Mouse (Mus musculus): ENCODE results near the gene Arvcf. TPM values are rescaled to one million over a fixed set of nuclear protein-coding genes. Genes with fewer than 3 reads are reported as not detected.

Gene Arvcf
- total and polyA plus RNA-seq, 2 experiments from 2014 or later: 48.9 to 168 TPM

DNA sequence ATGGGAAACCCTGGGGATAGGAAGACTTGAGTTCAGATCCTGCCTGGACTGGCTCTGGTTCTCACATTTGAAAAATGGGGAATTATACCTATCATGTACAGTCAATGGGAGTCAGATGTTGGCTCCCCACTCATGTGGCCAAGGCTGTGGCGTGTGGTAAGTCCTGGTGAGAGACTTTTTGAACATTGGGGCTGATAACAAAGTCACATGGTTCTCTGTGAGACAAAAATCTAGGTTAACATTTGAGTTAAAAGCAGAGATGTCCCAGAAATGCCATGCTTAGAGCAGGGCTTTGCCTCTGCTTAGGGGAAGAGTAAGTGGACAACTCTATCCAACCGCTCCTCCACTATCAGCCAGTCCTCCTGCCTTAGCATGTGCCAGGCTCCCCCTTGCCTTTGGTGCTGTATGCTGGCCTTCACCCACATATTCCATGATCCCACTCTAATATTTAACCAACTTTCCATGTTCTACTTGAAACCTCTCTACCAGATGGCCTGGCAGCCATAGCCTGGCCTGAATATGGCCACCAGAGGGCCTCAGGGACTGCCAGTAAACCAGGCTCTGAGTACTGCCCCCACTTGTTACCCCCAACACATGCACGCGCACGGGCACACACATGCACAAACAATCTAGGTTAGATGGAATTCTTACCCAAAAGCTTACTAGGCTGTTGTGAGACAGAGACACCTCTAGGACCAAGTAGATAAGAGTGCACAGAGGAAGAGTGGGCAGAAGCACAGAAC lies 3.5 kb downstream of the Arvcf start:
- Histone ChIP-seq H3K4me1 (ENCODE audit: insufficient read depth, low read length) (peaks cover 14% of the 10 kb centered on the region; the same call in 1 of the 2 replicates), H3K9ac (replicated peaks; ENCODE audit: low read length) (no peak overlapping the region), H3K4me3 (ENCODE audit: low read length) (no peak overlapping the region), H3K27me3 (ENCODE audit: insufficient read depth, low read length) (no peaks in the 10 kb centered on the region), H3K36me3 (ENCODE audit: insufficient read depth, low read length) (no peaks in the 10 kb centered on the region), H3K4me2 (ENCODE audit: low read depth, low read length) (no peak overlapping the region), H3K9me3 (ENCODE audit: low read length) (no peaks in the 10 kb centered on the region), H3K27ac (no peak overlapping the region)
- 51% methylated on average over 5 of the region's 5 CpGs for whole genome bisulfite sequencing
- TF ChIP-seq CTCF (IDR thresholded peaks at IDR 0.05; ENCODE audit: low read depth): peak; percentile 82
- ATAC-seq (no peak), DNase-seq (ENCODE audit: low spot score) (peak; percentile 66)

- no peak overlapping the region for H3K4me3 ChIP-seq (ENCODE audit: low read length)
- 0 out of 2 replicates have a peak, but pooled peaks have one; percentile 14 for TF ChIP-seq CTCF (IDR thresholded peaks at IDR 0.05; ENCODE audit: low read depth)
- H3K9ac ChIP-seq (replicated peaks; ENCODE audit: low read length): 0 out of 2 replicates have a peak overlapping the region, but pooled peaks have one; percentile 13
- H3K27me3 ChIP-seq (ENCODE audit: insufficient read depth, low read length): no peaks in the 10 kb centered on the region
- DNase-seq (ENCODE audit: low spot score): no peak
- no peaks in the 10 kb centered on the region for H3K36me3 ChIP-seq (ENCODE audit: insufficient read depth, low read length)
- 70% methylated on average over 1 of the region's 1 CpGs for WGBS
- no peak for ATAC-seq
- no peaks in the 10 kb centered on the region for H3K9me3 ChIP-seq (ENCODE audit: low read length)
- no peak overlapping the region for H3K4me2 ChIP-seq (ENCODE audit: low read depth, low read length)
- no peak overlapping the region for H3K27ac ChIP-seq
- H3K4me1 ChIP-seq (ENCODE audit: insufficient read depth, low read length): peaks cover 10% of the 10 kb centered on the region; the same call in 1 of the 2 replicates
Observed at GRCm38 (mm10) chr16:18353106-18353505, 5.1 kb downstream of the Arvcf start.

DNA sequence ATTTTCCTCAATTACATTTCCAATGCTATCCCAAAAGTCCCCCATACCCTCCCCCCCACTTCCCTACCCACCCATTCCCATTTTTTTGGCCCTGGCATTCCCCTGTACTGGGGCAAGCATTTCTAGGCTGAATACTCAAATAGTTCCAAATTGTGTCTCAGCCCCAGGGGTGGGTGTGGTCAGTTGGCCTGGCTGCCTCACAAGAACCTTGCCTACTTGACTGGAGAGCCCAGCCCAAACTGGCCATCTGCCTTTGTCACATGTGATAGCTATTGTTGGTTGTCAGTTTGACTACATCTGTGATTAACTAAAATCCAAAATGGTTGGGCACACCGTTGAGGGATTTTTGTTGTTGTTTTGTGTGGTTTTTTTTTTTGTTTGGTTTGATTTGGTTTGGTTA lies 9.0 kb downstream of the Arvcf start:
- no peak overlapping the region for H3K4me3 ChIP-seq (ENCODE audit: low read length)
- H3K27ac ChIP-seq: no peak overlapping the region
- no peaks in the 10 kb centered on the region for H3K9me3 ChIP-seq (ENCODE audit: low read length)
- H3K9ac ChIP-seq (replicated peaks; ENCODE audit: low read length): no peak overlapping the region
- ATAC-seq (no peak), DNase-seq (ENCODE audit: low spot score) (no peak)
- H3K27me3 ChIP-seq (ENCODE audit: insufficient read depth, low read length): no peaks in the 10 kb centered on the region
- TF ChIP-seq CTCF (IDR thresholded peaks at IDR 0.05; ENCODE audit: low read depth): no peak
- H3K36me3 ChIP-seq (ENCODE audit: insufficient read depth, low read length): no peaks in the 10 kb centered on the region
- no peak overlapping the region for H3K4me2 ChIP-seq (ENCODE audit: low read depth, low read length)
- no peaks in the 10 kb centered on the region for H3K4me1 ChIP-seq (ENCODE audit: insufficient read depth, low read length)
- 75% methylated on average over 1 of the region's 1 CpGs for WGBS

DNA sequence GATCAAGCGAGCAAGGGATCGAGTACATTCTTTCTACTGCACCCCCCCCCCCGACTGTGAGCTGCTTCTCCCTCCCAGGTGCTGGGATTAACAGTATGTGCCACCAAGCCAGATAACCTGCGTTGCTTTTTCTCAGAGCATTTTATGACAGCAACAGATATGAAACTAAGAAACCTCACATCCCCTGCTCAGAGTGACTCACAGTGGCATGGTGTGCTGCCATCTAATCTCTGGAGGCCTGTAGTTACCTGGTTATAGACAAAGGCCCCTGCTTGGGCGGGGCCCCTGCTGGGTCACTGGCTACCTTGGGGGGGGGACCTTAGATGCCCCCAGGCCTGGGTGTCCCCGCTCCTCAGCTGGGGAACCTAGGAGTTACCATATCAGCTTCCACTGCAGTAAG lies 10.0 kb downstream of the Arvcf start:
- Histone ChIP-seq H3K9me3 (ENCODE audit: low read length) (no peaks in the 10 kb centered on the region), H3K4me1 (ENCODE audit: insufficient read depth, low read length) (no peaks in the 10 kb centered on the region), H3K27me3 (ENCODE audit: insufficient read depth, low read length) (no peaks in the 10 kb centered on the region), H3K4me3 (ENCODE audit: low read length) (no peak overlapping the region), H3K4me2 (ENCODE audit: low read depth, low read length) (no peak overlapping the region), H3K27ac (no peak overlapping the region), H3K9ac (replicated peaks; ENCODE audit: low read length) (no peak overlapping the region), H3K36me3 (ENCODE audit: insufficient read depth, low read length) (0 out of 2 replicates have a peak, but pooled peaks cover 2% of the 10 kb centered on the region)
- ATAC-seq (no peak), DNase-seq (ENCODE audit: low spot score) (no peak)
- no peak for TF ChIP-seq CTCF (IDR thresholded peaks at IDR 0.05; ENCODE audit: low read depth)
- WGBS: 85% methylated on average over 6 of the region's 6 CpGs

- H3K27me3 ChIP-seq (ENCODE audit: insufficient read depth, low read length): no peaks in the 10 kb centered on the region
- 0 out of 2 replicates have a peak, but pooled peaks cover 5% of the 10 kb centered on the region for H3K36me3 ChIP-seq (ENCODE audit: insufficient read depth, low read length)
- no peak for TF ChIP-seq CTCF (IDR thresholded peaks at IDR 0.05; ENCODE audit: low read depth)
- 69% methylated on average over 6 of the region's 6 CpGs for WGBS
- no peak overlapping the region for H3K9ac ChIP-seq (replicated peaks; ENCODE audit: low read length)
- DNase-seq (ENCODE audit: low spot score) (no peak), ATAC-seq (peak; percentile 18; the same call in 1 of the 2 replicates)
- no peak overlapping the region for H3K4me3 ChIP-seq (ENCODE audit: low read length)
- no peak overlapping the region for H3K27ac ChIP-seq
- H3K4me2 ChIP-seq (ENCODE audit: low read depth, low read length): no peak overlapping the region
- no peaks in the 10 kb centered on the region for H3K4me1 ChIP-seq (ENCODE audit: insufficient read depth, low read length)
- no peaks in the 10 kb centered on the region for H3K9me3 ChIP-seq (ENCODE audit: low read length)
Observed at GRCm38 (mm10) chr16:18360151-18360805, 12.3 kb downstream of the Arvcf start.

DNA sequence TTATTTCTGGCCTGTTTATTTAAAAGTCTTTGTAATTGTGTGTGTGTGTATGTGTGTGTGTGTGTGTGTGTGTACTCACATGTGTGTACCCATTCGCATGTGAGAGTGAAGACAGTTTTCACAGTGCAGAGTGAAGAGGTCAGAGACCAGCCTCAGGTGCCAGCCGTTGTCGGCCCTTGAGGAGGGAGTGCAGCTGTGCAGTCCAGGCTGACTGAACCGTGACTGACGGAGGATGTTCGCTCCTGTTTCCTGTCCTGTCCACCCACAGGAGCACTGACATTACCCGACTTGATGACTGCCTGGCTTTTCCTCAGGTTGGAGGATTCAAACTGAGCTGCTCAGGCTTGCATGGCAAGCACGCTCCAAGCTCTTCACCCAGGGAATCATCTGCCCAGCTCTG lies 15.0 kb downstream of the Arvcf start:
- H3K27ac ChIP-seq: no peak overlapping the region
- DNase-seq (ENCODE audit: low spot score) (no peak), ATAC-seq (no peak)
- no peak overlapping the region for H3K4me2 ChIP-seq (ENCODE audit: low read depth, low read length)
- 0 out of 2 replicates have a peak, but pooled peaks cover 5% of the 10 kb centered on the region for H3K36me3 ChIP-seq (ENCODE audit: insufficient read depth, low read length)
- TF ChIP-seq CTCF (IDR thresholded peaks at IDR 0.05; ENCODE audit: low read depth): no peak
- no peaks in the 10 kb centered on the region for H3K9me3 ChIP-seq (ENCODE audit: low read length)
- 81% methylated on average over 8 of the region's 8 CpGs for WGBS
- H3K4me3 ChIP-seq (ENCODE audit: low read length): no peak overlapping the region
- no peaks in the 10 kb centered on the region for H3K4me1 ChIP-seq (ENCODE audit: insufficient read depth, low read length)
- no peak overlapping the region for H3K9ac ChIP-seq (replicated peaks; ENCODE audit: low read length)
- no peaks in the 10 kb centered on the region for H3K27me3 ChIP-seq (ENCODE audit: insufficient read depth, low read length)

All from hindbrain, postnatal 0 days (tissue).